Mouse (Mus musculus): ENCODE results near the gene Tnpo2. TPM values are rescaled to one million over a fixed set of nuclear protein-coding genes. Genes with fewer than 3 reads are reported as not detected.

The Tnpo2 gene
- polyA plus RNA-seq, 1 experiment: 106 TPM

DNA sequence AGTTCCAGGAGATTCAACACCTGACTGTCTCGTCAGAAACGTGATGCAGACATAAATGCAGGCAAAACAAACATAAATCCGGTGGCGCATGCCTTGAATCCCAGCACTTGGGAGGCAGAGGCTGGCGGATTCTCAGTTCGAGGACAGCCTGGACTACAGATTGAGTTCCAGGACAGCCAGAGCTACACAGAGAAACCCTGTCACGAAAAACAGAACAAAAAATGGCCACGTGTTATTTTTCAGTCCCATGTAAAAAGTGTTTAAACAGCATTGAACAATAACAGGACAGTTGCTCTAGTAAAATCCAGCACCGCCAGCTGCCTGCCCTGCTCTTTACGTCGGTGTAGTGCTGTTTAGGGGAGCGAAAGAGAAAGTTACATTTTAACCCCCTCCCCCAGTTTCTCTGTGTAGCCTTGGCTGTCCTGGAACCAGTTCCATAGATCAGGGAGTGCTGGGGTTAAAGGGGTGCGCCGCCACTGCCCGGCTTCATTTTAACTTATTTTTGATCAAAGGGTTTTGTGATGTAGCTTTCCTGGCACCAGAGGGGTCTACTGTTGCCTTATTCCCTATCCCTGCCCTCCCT lies 896 bp upstream of the Tnpo2 start:
- Histone ChIP-seq H3K4me3 (ENCODE audit: insufficient read depth, low read length) (peak overlapping the region; percentile 79), H3K27ac (ENCODE audit: insufficient read depth, low read length) (peak overlapping the region; percentile 91), H3K4me1 (ENCODE audit: control insufficient read depth, insufficient read depth, low read length) (peaks cover 15% of the 10 kb centered on the region)
- TF ChIP-seq POLR2A (IDR thresholded peaks at IDR 0.05; ENCODE audit: low read depth, low read length) (peak; percentile 40), CTCF (IDR thresholded peaks at IDR 0.05; ENCODE audit: borderline replicate concordance, insufficient read depth, low read length) (no peak)

DNA sequence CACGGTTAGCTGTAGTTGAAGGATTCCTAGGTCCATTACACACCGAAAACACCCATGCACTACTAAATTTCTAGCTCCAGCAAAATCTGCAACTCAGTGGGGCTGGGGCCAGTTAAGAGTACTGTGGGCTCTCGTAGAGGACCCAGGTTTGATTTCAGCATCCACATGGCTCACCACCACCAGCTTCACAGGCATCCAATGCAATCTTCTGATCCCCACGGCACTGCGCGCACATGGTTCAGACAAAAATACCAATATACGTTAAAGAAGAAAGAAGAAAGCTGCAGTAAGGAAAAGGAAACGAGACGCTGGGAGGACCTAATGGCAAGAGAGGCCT lies 366 bp upstream of the Tnpo2 start:
- peak overlapping the region; percentile 91 for H3K27ac ChIP-seq (ENCODE audit: insufficient read depth, low read length)
- TF ChIP-seq CTCF (IDR thresholded peaks at IDR 0.05; ENCODE audit: borderline replicate concordance, insufficient read depth, low read length) (no peak), POLR2A (IDR thresholded peaks at IDR 0.05; ENCODE audit: low read depth, low read length) (peak; percentile 66)
- peak overlapping the region; percentile 79 for H3K4me3 ChIP-seq (ENCODE audit: insufficient read depth, low read length)
- H3K4me1 ChIP-seq (ENCODE audit: control insufficient read depth, insufficient read depth, low read length): peaks cover 19% of the 10 kb centered on the region

DNA sequence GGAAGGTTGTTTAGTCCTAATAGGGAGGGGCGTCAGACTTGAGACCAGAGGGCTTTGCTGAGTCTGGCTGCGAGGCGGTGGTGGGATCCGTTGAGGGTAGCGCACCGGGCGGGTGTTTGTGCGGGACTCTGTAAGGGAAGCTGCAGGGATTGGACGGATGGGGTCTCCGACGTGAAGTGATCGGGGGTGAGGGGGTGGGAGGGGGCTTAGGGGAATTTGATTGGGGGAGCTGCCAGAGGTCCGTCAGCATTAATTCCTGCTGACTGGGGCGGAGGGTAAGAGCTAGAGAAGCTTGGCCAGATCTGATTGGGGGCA lies 608 bp downstream of the Tnpo2 start:
- no peak for TF ChIP-seq CTCF (IDR thresholded peaks at IDR 0.05; ENCODE audit: borderline replicate concordance, insufficient read depth, low read length)
- TF ChIP-seq POLR2A (IDR thresholded peaks at IDR 0.05; ENCODE audit: low read depth, low read length): no peak; the same call in 1 of the 2 replicates
- H3K4me1 ChIP-seq (ENCODE audit: control insufficient read depth, insufficient read depth, low read length): peaks cover 19% of the 10 kb centered on the region
- H3K4me3 ChIP-seq (ENCODE audit: insufficient read depth, low read length): peak overlapping the region; percentile 99
- peak overlapping the region; percentile 91 for H3K27ac ChIP-seq (ENCODE audit: insufficient read depth, low read length)

DNA sequence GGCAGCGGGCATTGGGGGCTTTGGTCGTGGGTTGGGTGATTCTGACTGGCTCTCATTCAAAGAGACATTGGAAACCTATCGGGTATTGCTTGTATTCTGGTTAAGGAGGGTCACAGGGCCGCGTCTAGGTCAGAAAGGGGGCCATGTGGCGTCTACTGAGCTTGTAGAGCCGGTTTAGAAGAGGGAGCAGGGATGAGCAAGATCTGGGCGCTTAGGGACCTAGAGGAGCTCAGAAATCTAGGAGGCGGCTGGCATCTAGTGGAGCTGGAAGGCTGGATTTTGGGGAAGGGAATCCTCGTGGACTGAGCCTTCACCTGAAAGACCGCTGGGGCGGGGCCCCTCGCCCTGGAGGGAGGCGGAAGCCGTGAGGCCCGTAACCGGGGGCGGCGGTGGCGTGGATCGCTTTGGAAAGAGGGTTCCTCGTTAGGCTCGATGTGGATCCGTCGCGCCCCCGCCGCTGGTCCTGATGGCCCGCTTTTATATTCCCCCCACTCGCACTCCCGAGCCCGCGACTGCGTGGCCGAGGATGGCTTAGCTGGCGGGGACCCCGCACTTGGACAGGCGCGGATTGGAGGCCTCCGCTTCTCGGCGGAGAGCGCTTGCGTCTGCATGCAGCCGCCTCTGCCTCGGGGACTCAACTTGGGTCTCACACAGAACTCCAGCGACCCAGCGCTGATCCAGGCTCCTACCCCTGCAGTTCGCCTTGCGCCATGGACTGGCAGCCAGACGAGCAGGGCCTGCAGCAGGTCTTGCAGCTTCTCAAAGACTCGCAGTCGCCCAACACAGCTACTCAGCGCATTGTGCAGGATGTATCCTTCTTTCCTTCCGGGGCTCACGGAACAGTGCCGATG lies 1.2 kb downstream of the Tnpo2 start:
- Histone ChIP-seq H3K4me1 (ENCODE audit: control insufficient read depth, insufficient read depth, low read length) (peaks cover 18% of the 10 kb centered on the region), H3K27ac (ENCODE audit: insufficient read depth, low read length) (peak overlapping the region; percentile 80), H3K4me3 (ENCODE audit: insufficient read depth, low read length) (peak overlapping the region; percentile 99)
- TF ChIP-seq CTCF (IDR thresholded peaks at IDR 0.05; ENCODE audit: borderline replicate concordance, insufficient read depth, low read length): no peak
- TF ChIP-seq POLR2A (IDR thresholded peaks at IDR 0.05; ENCODE audit: low read depth, low read length): peak; percentile 30; the same call in 1 of the 2 replicates

DNA sequence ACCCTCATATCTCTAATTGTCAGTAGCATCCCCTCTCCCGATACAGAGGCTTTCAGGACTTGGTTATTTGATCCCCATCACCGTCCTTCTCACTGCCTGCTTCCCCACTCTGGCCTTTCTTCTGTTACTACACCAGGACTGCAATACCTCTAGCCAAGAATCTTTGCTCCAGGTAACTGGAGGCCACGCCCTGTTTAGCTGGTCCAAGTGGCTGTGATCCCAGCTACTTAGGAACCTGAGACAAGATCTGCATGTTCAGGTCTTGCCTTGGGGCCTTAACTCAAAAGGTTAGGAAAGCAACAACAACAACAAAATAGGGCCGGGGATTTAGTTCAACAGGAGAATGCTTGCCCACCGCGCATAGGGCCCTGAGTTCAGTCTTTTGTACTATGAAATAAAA lies 6.9 kb downstream of the Tnpo2 start:
- no peak overlapping the region for H3K4me3 ChIP-seq (ENCODE audit: insufficient read depth, low read length)
- TF ChIP-seq POLR2A (IDR thresholded peaks at IDR 0.05; ENCODE audit: low read depth, low read length) (no peak), CTCF (IDR thresholded peaks at IDR 0.05; ENCODE audit: borderline replicate concordance, insufficient read depth, low read length) (no peak)
- no peak overlapping the region for H3K27ac ChIP-seq (ENCODE audit: insufficient read depth, low read length)
- peaks cover 8% of the 10 kb centered on the region; the same call in 1 of the 2 replicates for H3K4me1 ChIP-seq (ENCODE audit: control insufficient read depth, insufficient read depth, low read length)

DNA sequence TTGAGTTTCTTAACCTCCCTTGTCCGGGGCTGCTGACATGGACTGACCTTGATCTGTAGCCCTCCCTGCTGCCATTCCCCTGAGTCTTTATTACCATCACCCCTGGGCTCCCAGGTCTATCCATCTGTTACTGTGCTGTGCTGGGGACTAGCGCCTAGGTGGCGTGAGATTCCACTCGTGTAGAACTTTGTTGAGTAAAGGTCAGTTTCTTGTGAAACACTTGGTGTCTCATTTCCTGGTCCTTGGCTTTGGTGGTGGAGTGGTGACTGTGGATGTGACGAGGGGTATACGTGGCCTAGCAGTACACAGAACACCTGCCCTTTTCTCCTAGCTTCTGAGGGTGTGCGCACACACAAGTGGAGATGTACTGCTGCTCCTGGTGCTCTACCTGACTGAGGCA lies 20.7 kb downstream of the Tnpo2 start:
- no peak overlapping the region for H3K4me3 ChIP-seq (ENCODE audit: insufficient read depth, low read length)
- no peak overlapping the region for H3K27ac ChIP-seq (ENCODE audit: insufficient read depth, low read length)
- no peaks in the 10 kb centered on the region; the same call in 1 of the 2 replicates for H3K4me1 ChIP-seq (ENCODE audit: control insufficient read depth, insufficient read depth, low read length)
- TF ChIP-seq POLR2A (IDR thresholded peaks at IDR 0.05; ENCODE audit: low read depth, low read length): no peak
- no peak for TF ChIP-seq CTCF (IDR thresholded peaks at IDR 0.05; ENCODE audit: borderline replicate concordance, insufficient read depth, low read length)

DNA sequence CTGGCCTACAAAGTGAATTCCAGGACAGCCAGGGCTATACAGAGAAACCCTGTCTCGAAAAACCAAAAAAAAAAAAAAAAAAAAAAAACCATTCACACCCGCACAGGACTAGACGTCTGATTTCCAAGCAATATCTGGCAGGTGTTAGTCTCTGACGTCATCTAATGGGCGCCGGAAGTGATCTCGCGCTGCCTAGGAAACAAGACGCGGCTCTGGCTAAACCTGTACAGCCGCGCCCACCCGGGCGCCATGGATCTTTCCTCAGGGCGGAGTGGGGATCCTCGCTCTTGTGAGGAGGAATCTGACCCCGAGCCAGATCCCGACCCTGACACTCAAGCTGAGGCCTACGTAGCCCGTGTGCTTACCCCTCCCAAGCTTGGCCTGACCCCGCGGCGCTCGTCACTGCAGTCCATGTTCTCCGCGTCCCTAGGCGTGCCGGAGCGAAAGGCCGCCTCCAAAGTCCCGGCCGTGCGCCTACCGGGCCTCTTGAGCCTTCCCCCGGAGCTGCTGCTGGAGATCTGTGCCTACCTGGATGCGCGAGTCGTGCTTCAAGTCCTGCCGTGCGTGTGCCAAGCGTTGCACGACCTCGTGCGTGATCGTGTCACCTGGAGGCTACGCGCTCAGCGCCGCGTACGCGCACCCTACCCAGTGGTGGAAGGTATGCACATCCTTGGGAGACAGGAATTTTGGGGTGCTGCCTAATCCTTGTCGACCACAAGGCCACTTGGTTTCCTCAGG lies 23.3 kb downstream of the Tnpo2 start, which contains the start of gene Fbxw9:
Gene Fbxw9 (plus strand): TSS at position 177 of the 738 bp plus-strand sequence.
- Histone ChIP-seq H3K4me1 (ENCODE audit: control insufficient read depth, insufficient read depth, low read length) (no peaks in the 10 kb centered on the region; the same call in 1 of the 2 replicates), H3K27ac (ENCODE audit: insufficient read depth, low read length) (peak within 1 kb of the TSS; percentile 55; the same call in 1 of the 2 replicates), H3K4me3 (ENCODE audit: insufficient read depth, low read length) (peak within 1 kb of the TSS; percentile 73)
- TF ChIP-seq CTCF (IDR thresholded peaks at IDR 0.05; ENCODE audit: borderline replicate concordance, insufficient read depth, low read length) (no peak), POLR2A (IDR thresholded peaks at IDR 0.05; ENCODE audit: low read depth, low read length) (peak; percentile 43)

DNA sequence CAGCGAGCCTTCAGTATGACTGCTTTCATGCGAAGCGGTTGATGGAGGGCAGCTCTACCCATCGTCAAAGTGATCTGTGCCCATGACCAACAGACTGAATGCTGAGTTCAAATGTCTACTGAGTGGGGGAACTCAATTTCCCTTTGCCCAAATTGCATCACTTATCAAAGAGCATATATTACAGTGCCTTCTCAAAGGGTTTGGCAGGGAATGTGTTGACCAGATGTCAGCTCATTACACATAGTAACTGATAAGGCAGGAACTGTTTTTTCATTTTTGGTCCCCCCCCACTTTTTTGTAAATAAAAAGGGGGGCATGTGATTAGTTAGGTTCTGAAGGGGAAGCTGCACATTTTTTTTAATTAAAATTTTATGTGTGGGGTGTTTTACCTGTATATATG lies 25.9 kb downstream of the Tnpo2 start:
- TF ChIP-seq CTCF (IDR thresholded peaks at IDR 0.05; ENCODE audit: borderline replicate concordance, insufficient read depth, low read length) (no peak), POLR2A (IDR thresholded peaks at IDR 0.05; ENCODE audit: low read depth, low read length) (no peak)
- Histone ChIP-seq H3K4me3 (ENCODE audit: insufficient read depth, low read length) (no peak overlapping the region), H3K27ac (ENCODE audit: insufficient read depth, low read length) (no peak overlapping the region), H3K4me1 (ENCODE audit: control insufficient read depth, insufficient read depth, low read length) (no peaks in the 10 kb centered on the region; the same call in 1 of the 2 replicates)

DNA sequence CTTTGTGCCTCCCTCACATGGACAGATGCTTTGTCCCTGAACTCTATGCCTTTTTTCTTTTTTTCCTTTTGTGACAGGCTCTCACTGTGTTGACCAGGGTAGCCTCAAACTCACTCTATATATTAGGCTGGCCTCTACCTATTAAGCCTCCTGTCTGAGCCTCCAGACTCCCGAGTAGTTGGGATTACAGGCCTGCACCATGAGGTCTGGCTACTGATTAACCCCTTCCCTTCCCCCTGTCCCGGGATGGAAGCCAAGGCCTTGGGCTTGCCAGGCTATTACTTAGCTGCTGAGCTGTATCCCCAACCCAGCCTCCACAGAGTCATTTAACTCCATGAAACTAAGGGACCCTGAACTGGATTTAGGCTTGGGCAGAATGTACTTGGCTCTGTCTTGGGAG lies 28.5 kb downstream of the Tnpo2 start:
- no peak overlapping the region for H3K4me3 ChIP-seq (ENCODE audit: insufficient read depth, low read length)
- no peaks in the 10 kb centered on the region; the same call in 1 of the 2 replicates for H3K4me1 ChIP-seq (ENCODE audit: control insufficient read depth, insufficient read depth, low read length)
- no peak overlapping the region for H3K27ac ChIP-seq (ENCODE audit: insufficient read depth, low read length)
- TF ChIP-seq CTCF (IDR thresholded peaks at IDR 0.05; ENCODE audit: borderline replicate concordance, insufficient read depth, low read length) (no peak), POLR2A (IDR thresholded peaks at IDR 0.05; ENCODE audit: low read depth, low read length) (no peak)

Data from embryonic fibroblast, embryonic 13.5 days (primary cell).